Mouse (Mus musculus) embryonic facial prominence, embryonic 11.5 days (tissue): Measurements from ENCODE around the gene Dynlt1f. TPM values are rescaled to one million over a fixed set of nuclear protein-coding genes. Genes with fewer than 3 reads are reported as not detected.
"Not testable (repeated sequence)": the region's sequence is repeated elsewhere in the genome, so short reads cannot be mapped to it uniquely, and the experiment has no call there.

ENCODE experiments used
- ATAC-seq: fragments of 200-750 bp; cut with Nextera tagmentation; replicated peaks from 2 replicates; pipeline ENCODE4 v1.8.0; 2017; ENCODE audit warnings: low read depth; ENCODE audit not compliant: insufficient number of reproducible peaks, low FRiP score, low TSS enrichment
- DNase-seq: peaks from one replicate; pipeline ENCODE4 v3.0.0-alpha.2; 2015; ENCODE audit warnings: low spot score
- H3K27ac ChIP-seq: fragments of 300-500 bp; sonication (generic); replicated peaks from 2 replicates; pipeline ENCODE4 v1.5.1; 2014; ENCODE audit warnings: mild to moderate bottlenecking, low read depth, low read length, control low read depth
- H3K27me3 ChIP-seq: fragments of 300-500 bp; sonication (generic); 2 replicates; pipeline ENCODE4 v1.6.1; 2014; ENCODE audit warnings: mild to moderate bottlenecking, low read length, moderate library complexity, mixed read lengths; ENCODE audit not compliant: control insufficient read depth, insufficient read depth
- H3K36me3 ChIP-seq: fragments of 300-500 bp; sonication (generic); replicated peaks from 2 replicates; pipeline ENCODE4 v1.6.1; 2014; ENCODE audit warnings: low read depth, mild to moderate bottlenecking, low read length, moderate library complexity, mixed read lengths; ENCODE audit not compliant: control insufficient read depth, insufficient read depth
- H3K4me1 ChIP-seq: fragments of 300-500 bp; sonication (generic); 2 replicates; pipeline ENCODE4 v1.6.1; 2014; ENCODE audit warnings: low read length, mixed read lengths; ENCODE audit not compliant: control insufficient read depth, insufficient read depth
- H3K4me2 ChIP-seq: fragments of 300-500 bp; sonication (generic); 2 replicates; pipeline ENCODE4 v1.6.1; 2014; ENCODE audit warnings: low read depth, mild to moderate bottlenecking, control low read depth, low read length, moderate library complexity
- H3K4me3 ChIP-seq: fragments of 300-500 bp; sonication (generic); 2 replicates; pipeline ENCODE4 v1.5.1; 2014; ENCODE audit warnings: low read depth, low read length, control low read depth
- H3K9ac ChIP-seq: fragments of 300-500 bp; sonication (generic); replicated peaks from 2 replicates; pipeline ENCODE4 v1.6.1; 2014; ENCODE audit warnings: mild to moderate bottlenecking, control low read depth, low read length
- H3K9me3 ChIP-seq: fragments of 300-500 bp; sonication (generic); replicated peaks from 2 replicates; pipeline ENCODE4 v1.6.1; 2016; ENCODE audit warnings: mild to moderate bottlenecking, low read length, inconsistent platforms, mixed read lengths; ENCODE audit not compliant: control insufficient read depth
- WGBS: fragments of 180-500 bp; shearing (Covaris S2); extraction: QIAGEN DNeasy Blood & Tissue Kit; methylation state at CpG from one replicate; pipeline ENCODE4 v1.1.7; 2014; 5-methylcytosine and 5-hydroxymethylcytosine counted together
- polyA plus RNA-seq: library from polyadenylated mRNA; unstranded; fragments of >200 nt; fragmentation: Nextera tagmentation; extraction: Ambion mirVana; gene quantifications from 2 replicates; pipeline ENCODE4 v1.2.1, GENCODE M21; 2014

The Dynlt1f gene
- polyA plus RNA-seq, 1 experiment from 2014 or later: 308 TPM

DNA sequence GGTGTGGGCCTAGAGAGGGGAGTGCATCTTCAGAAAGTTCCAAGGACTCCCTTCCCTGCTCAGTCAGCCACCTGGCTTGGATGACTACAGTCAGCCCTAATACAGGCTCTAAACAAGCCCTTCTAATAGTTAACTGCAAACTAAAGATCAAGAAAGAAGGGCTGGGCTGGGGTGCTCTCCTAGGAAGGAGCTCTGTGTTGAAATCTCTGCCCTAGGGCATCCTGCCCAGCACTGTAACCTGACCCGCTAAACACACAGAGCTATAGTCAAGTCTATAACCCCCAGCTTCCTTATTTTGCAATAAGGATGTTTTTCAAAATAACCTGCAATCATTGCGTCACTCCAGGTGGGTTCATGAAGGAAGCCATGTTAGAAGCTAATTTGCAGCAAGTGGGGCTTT, 22.4 kb upstream of the Dynlt1f start:
- H3K27ac ChIP-seq, H3K4me3 ChIP-seq, H3K9me3 ChIP-seq, H3K4me2 ChIP-seq, H3K27me3 ChIP-seq, ATAC-seq, H3K9ac ChIP-seq, DNase-seq, H3K4me1 ChIP-seq, H3K36me3 ChIP-seq: not testable (repeated sequence)
- WGBS: no CpG with 5 or more reads among the region's 2 CpGs

DNA sequence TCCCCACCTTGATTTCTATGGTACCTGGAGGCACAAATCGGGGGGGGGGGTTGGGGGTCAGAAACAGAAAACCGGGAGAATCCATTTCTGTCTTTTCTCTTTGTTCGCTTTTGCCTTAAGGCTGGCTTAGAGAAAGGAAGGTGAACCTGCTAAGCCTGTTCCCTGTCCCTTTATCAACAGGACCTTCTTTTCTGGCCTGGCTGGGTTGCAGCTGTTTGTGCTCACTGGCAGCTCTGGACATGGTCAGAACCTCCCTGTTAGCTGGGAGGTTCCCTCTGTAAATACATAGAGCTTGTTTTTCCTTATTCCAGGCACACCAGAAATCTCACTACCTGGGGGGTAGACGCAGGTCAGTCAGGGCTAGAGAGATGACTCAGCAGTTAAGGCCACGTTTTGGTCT, 18.6 kb upstream of the Dynlt1f start:
- not testable (repeated sequence) for H3K27me3 ChIP-seq, DNase-seq, H3K9me3 ChIP-seq, H3K4me2 ChIP-seq, H3K4me3 ChIP-seq, ATAC-seq, H3K27ac ChIP-seq, H3K4me1 ChIP-seq, H3K9ac ChIP-seq, H3K36me3 ChIP-seq
- WGBS: 46% methylated on average over 5 of the region's 5 CpGs

GRCm38 (mm10) chr17:6668522-6668921, 12.8 kb upstream of the Dynlt1f start:
- not testable (repeated sequence) for H3K4me1 ChIP-seq, ATAC-seq, H3K27ac ChIP-seq, H3K9me3 ChIP-seq, H3K36me3 ChIP-seq, H3K27me3 ChIP-seq, H3K9ac ChIP-seq, H3K4me3 ChIP-seq, DNase-seq, H3K4me2 ChIP-seq
- no CpG with 5 or more reads among the region's 6 CpGs for whole genome bisulfite sequencing

DNA sequence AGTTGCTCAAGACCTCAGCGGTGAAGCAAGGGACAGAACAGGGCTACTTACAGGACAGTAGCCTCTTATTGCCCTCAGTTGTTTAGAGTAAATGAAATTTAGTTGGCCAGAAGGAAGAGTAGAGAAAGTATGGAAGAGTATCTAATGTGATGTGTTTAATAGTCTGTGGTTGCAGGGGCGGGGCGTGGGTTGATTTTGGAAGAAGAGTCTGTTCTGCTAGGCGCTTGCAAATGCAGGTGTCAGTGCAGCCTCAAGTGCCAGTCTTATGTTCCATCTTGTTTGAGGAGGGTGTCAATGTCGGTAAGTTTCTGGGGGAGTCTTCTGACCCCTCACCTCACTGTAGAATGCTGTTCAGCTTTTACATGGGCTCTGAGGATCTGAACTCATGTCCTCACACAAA, 9.7 kb upstream of the Dynlt1f start:
- not testable (repeated sequence) for H3K27ac ChIP-seq, H3K4me2 ChIP-seq, H3K4me1 ChIP-seq, DNase-seq, H3K4me3 ChIP-seq, H3K36me3 ChIP-seq, ATAC-seq, H3K9ac ChIP-seq, H3K9me3 ChIP-seq, H3K27me3 ChIP-seq
- WGBS: 86% methylated on average over 4 of the region's 5 CpGs

DNA sequence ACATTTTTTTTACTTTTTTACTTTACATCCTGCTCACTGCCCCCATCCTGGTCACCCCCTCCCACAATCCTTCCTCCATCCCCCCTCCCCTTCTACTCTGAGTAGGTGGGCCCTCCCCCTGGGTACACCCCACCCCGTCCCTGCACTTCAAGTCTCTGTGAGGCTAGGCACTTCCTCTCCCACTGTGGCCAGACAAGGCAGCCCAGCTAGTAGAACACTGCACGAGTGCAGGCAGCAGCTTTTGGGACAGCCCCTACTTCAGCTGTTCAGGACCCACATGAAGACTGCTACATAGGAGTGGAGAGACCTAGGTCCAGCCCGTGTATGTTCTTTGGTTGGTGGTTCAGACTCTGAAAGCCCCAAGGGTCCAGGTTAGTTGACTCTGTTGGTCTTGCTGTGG, 7.1 kb upstream of the Dynlt1f start:
- not testable (repeated sequence) for H3K27ac ChIP-seq, H3K4me3 ChIP-seq, H3K36me3 ChIP-seq, H3K27me3 ChIP-seq, H3K4me1 ChIP-seq, DNase-seq, ATAC-seq, H3K9me3 ChIP-seq, H3K4me2 ChIP-seq, H3K9ac ChIP-seq
- WGBS: 47% methylated on average over 3 of the region's 3 CpGs

DNA sequence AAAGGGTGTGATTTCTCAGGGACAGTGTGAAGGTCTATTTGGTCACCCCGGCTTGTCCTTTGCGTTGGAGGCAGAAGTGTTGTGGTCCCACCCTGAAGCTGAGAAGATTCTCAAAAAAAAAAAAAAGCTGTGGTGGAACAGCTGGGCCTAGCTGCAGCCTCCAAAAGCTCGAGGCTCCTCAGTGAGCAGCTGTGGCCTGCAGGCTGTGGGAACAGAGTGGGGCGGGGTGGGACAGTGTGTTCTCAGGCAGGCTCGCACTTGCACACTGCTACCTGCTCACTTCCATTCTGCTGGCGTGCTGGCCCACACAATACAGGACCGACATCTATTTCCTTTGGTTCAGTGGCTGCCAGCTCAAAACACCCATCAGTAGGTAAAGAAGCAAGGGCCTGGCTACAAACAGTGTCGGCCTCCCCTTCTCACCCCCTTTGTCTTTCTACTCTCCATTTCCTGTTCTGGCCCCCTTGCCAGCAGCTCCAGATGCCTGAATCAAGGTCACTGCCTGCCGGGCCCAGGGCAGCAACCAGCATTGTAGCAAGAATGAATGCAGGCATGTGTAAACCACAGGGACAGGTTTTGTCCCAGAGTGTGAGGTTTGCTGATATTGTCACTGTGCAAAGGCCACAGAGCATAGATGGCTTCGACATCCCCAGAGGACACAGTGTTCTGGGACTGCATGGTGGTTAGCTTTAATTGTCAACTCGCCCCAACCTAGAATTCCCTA, 5.6 kb upstream of the Dynlt1f start:
- DNase-seq: peak; percentile 2
- not testable (repeated sequence) for H3K4me1 ChIP-seq, H3K4me2 ChIP-seq, H3K27ac ChIP-seq, H3K36me3 ChIP-seq, H3K9ac ChIP-seq, H3K9me3 ChIP-seq, H3K27me3 ChIP-seq, ATAC-seq, H3K4me3 ChIP-seq
- WGBS: 48% methylated on average over 6 of the region's 11 CpGs

DNA sequence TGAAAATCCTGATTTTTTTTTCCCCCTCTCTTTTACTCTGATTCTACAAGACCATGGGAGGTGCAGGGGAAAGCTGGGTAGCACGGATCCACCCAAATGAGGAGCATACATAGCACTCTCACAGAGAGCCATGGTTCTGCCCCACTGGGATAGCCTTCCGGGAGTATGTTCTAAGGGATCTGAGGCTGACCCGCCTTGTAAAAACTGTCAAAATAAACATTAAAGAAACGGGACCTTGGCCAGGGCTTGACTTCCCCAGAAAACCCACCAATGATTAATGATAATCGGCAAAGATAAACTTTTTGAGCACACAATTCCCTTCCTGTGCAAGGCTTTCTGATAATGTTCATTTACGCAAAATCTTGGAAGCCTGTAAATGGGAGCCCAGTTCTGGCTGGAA, 4.9 kb upstream of the Dynlt1f start:
- not testable (repeated sequence) for H3K27me3 ChIP-seq, H3K9ac ChIP-seq, H3K4me2 ChIP-seq, H3K9me3 ChIP-seq, DNase-seq, ATAC-seq, H3K27ac ChIP-seq, H3K4me3 ChIP-seq, H3K36me3 ChIP-seq, H3K4me1 ChIP-seq
- 68% methylated on average over 6 of the region's 6 CpGs for WGBS

GRCm38 (mm10) chr17:6658801-6659200, 3.1 kb upstream of the Dynlt1f start, which contains the start of gene Sytl3:
Sytl3 (plus strand) TSS chr17:6659093.
- 77% methylated on average over 3 of the region's 7 CpGs for WGBS
- H3K4me2 ChIP-seq, H3K36me3 ChIP-seq, ATAC-seq, DNase-seq, H3K9ac ChIP-seq, H3K4me1 ChIP-seq, H3K27ac ChIP-seq, H3K9me3 ChIP-seq, H3K27me3 ChIP-seq, H3K4me3 ChIP-seq: not testable (repeated sequence)
